Mouse (Mus musculus) adrenal gland, postnatal 10 days (tissue): ENCODE results near the gene Cenpa. TPM values are rescaled to one million over a fixed set of nuclear protein-coding genes. Genes with fewer than 3 reads are reported as not detected.
"Not testable (repeated sequence)": the region's sequence is repeated elsewhere in the genome, so short reads cannot be mapped to it uniquely, and the experiment has no call there.

Experiments
- DNase-seq: peaks from one replicate; pipeline ENCODE4 v3.0.0; 2021; ENCODE audit warnings: mixed read lengths
- total RNA-seq, 2 experiments: library from RNA; stranded (reverse); gene quantifications; 2 replicates each; pipeline ENCODE4 v1.2.3; 2021

Cenpa gene
- total RNA-seq, 2 experiments from 2014 or later: 38.0 to 54.0 TPM

- no peak for DNase-seq
Measured at GRCm38 (mm10) chr5:30678722-30679296, 12.2 kb downstream of the Cenpa start.

GRCm38 (mm10) chr5:30679593-30679992 lies 13.0 kb downstream of the Cenpa start:
- DNase-seq: no peak

- no peak for DNase-seq
Measured at GRCm38 (mm10) chr5:30681970-30682369, 15.4 kb downstream of the Cenpa start.

GRCm38 (mm10) chr5:30682967-30683600 lies 16.5 kb downstream of the Cenpa start:
- DNase-seq: no peak

GRCm38 (mm10) chr5:30683993-30684392 lies 17.4 kb downstream of the Cenpa start:
- no peak for DNase-seq

GRCm38 (mm10) chr5:30686781-30687180 lies 20.2 kb downstream of the Cenpa start:
- no peak for DNase-seq

- no peak for DNase-seq
Measured at GRCm38 (mm10) chr5:30700361-30701000, 33.9 kb downstream of the Cenpa start.

GRCm38 (mm10) chr5:30701373-30701772 lies 34.8 kb downstream of the Cenpa start:
- not testable (repeated sequence) for DNase-seq

- no peak for DNase-seq
Measured at GRCm38 (mm10) chr5:30701866-30702265, 35.3 kb downstream of the Cenpa start.

GRCm38 (mm10) chr5:30709744-30710383 lies 43.3 kb downstream of the Cenpa start:
- peak; percentile 82 for DNase-seq

GRCm38 (mm10) chr5:30710486-30710885 lies 43.9 kb downstream of the Cenpa start:
- no peak for DNase-seq

GRCm38 (mm10) chr5:30711147-30712001 lies 44.8 kb downstream of the Cenpa start, which contains the start of gene Dpysl5:
TSS of gene Dpysl5 (plus strand) at chr5:30711564.
- peak; percentile 79 for DNase-seq

GRCm38 (mm10) chr5:30712002-30712390 lies 45.4 kb downstream of the Cenpa start:
- no peak for DNase-seq

GRCm38 (mm10) chr5:30712441-30713298 lies 46.1 kb downstream of the Cenpa start:
- DNase-seq: peak; percentile 5

GRCm38 (mm10) chr5:30713299-30713675 lies 46.7 kb downstream of the Cenpa start:
- DNase-seq: peak; percentile 27

- no peak for DNase-seq
Measured at GRCm38 (mm10) chr5:30713691-30714090, 47.1 kb downstream of the Cenpa start.

GRCm38 (mm10) chr5:30716311-30716710 lies 49.7 kb downstream of the Cenpa start:
- no peak for DNase-seq

GRCm38 (mm10) chr5:30717506-30717905 lies 50.9 kb downstream of the Cenpa start:
- no peak for DNase-seq

- no peak for DNase-seq
Measured at GRCm38 (mm10) chr5:30717991-30718703, 51.6 kb downstream of the Cenpa start.

- DNase-seq: no peak
Measured at GRCm38 (mm10) chr5:30721935-30722334, 55.4 kb downstream of the Cenpa start.
